Mouse (Mus musculus) heart, postnatal 0 days (tissue): ENCODE data around the gene Vps13c. TPM values are rescaled to one million over a fixed set of nuclear protein-coding genes. Genes with fewer than 3 reads are reported as not detected.

ENCODE experiments used
- ATAC-seq: fragments of 200-750 bp; cut with Nextera tagmentation; 2 replicates; pipeline ENCODE4 v1.8.0; 2017; ENCODE audit warnings: low read depth, moderate number of reproducible peaks, moderate library complexity; ENCODE audit not compliant: insufficient read depth
- DNase-seq: peaks from one replicate; pipeline ENCODE4 v3.0.0-alpha.2; 2016; ENCODE audit warnings: low spot score
- H3K27ac ChIP-seq: fragments of 300-500 bp; sonication (generic); 2 replicates; pipeline ENCODE4 v1.5.1; 2014; ENCODE audit warnings: low read depth, mild to moderate bottlenecking
- H3K27me3 ChIP-seq: fragments of 300-500 bp; sonication (generic); 2 replicates; pipeline ENCODE4 v1.6.1; 2014; ENCODE audit warnings: low read length, mixed read lengths; ENCODE audit not compliant: control insufficient read depth, insufficient read depth
- H3K36me3 ChIP-seq: fragments of 300-500 bp; sonication (generic); replicated peaks from 2 replicates; pipeline ENCODE4 v1.6.1; 2014; ENCODE audit warnings: low read length, mixed read lengths; ENCODE audit not compliant: control insufficient read depth, insufficient read depth
- H3K4me1 ChIP-seq: fragments of 300-500 bp; sonication (generic); 2 replicates; pipeline ENCODE4 v1.6.1; 2014; ENCODE audit warnings: antibody characterized with exemption; ENCODE audit not compliant: control insufficient read depth, insufficient read depth
- H3K4me2 ChIP-seq: fragments of 300-500 bp; sonication (generic); 2 replicates; pipeline ENCODE4 v1.6.1; 2014; ENCODE audit warnings: low read depth, mild to moderate bottlenecking, low read length, moderate library complexity
- H3K4me3 ChIP-seq: fragments of 300-500 bp; sonication (generic); 2 replicates; pipeline ENCODE4 v1.5.1; 2014; ENCODE audit warnings: low read depth, low read length
- H3K9ac ChIP-seq: fragments of 300-500 bp; sonication (generic); replicated peaks from 2 replicates; pipeline ENCODE4 v1.6.1; 2014; ENCODE audit warnings: low read depth, low read length, mixed read lengths
- H3K9me3 ChIP-seq: fragments of 300-500 bp; sonication (generic); replicated peaks from 2 replicates; pipeline ENCODE4 v1.6.1; 2016; ENCODE audit warnings: low read length; ENCODE audit not compliant: control insufficient read depth
- CTCF ChIP-seq: IDR thresholded peaks from 2 replicates; pipeline ENCODE4 v1.5.1; 2016; ENCODE audit warnings: antibody characterized with exemption, control low read depth, low read depth
- EP300 ChIP-seq: IDR thresholded peaks from 2 replicates; pipeline ENCODE4 v1.6.1; 2016; ENCODE audit warnings: antibody characterized with exemption, low read depth
- WGBS: fragments of 180-500 bp; shearing (Covaris S2); extraction: QIAGEN DNeasy Blood & Tissue Kit; methylation state at CpG from one replicate; pipeline ENCODE4 v1.1.7; 2014; 5-methylcytosine and 5-hydroxymethylcytosine counted together
- polyA plus RNA-seq: library from polyadenylated mRNA; unstranded; fragments of >200 nt; fragmentation: Nextera tagmentation; extraction: Ambion mirVana; gene quantifications from 2 replicates; pipeline ENCODE4 v1.2.1, GENCODE M21; 2015
- total RNA-seq: library from RNA; depleted of rRNA; stranded (reverse); fragments of >200 nt; gene quantifications from 2 replicates; pipeline ENCODE4 v1.2.3, GENCODE M21; 2014; ENCODE audit warnings: low replicate concordance; rRNA removed

Vps13c gene
- total RNA-seq = 14.4 and 26.0 TPM in 2 replicates
- 3.9 and 4.5 TPM in 2 replicates for polyA plus RNA-seq

GRCm38 (mm10) chr9:67839981-67840859 is at the start of gene Vps13c:
Vps13c (plus strand) TSS chr9:67840396.
- Histone ChIP-seq H3K9me3 (no peaks in the 10 kb centered on the region), H3K36me3 (no peaks in the 10 kb centered on the region), H3K27ac (peak within 1 kb of the TSS; percentile 73), H3K9ac (peak within 1 kb of the TSS; percentile 80), H3K4me3 (peak within 1 kb of the TSS; percentile 96), H3K4me2 (peak within 1 kb of the TSS; percentile 95), H3K27me3 (no peaks in the 10 kb centered on the region), H3K4me1 (peaks cover 20% of the 10 kb centered on the region; the same call in 1 of the 2 replicates)
- TF ChIP-seq CTCF (no peak; the same call in 1 of the 2 replicates), EP300 (no peak)
- under 1% methylated on average over 44 of the region's 53 CpGs for WGBS
- ATAC-seq (peak; percentile 98), DNase-seq (peak; percentile 80)

DNA sequence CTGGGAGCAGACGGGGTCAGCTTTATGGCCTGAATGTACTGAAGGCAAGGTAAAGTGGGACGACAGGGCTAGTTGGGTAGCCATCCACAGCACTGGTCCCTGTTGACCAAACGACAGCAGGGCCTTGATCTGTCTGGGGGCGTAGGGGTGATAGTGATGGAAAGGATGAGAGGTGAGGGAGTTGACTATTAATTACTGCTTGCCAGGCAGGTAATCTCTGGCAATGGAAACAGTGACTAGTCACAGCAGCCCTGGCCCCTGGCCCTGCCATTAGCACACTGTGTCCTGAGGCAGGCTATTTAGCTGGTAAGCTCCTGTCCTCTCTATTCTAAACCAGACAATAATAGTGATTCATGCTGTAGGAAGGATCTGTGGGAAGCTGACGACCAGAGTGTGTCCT is 47.8 kb upstream of the Vps13c start:
- TF ChIP-seq CTCF = no peak
- no peak for TF ChIP-seq EP300
- no peak overlapping the region for H3K4me3 ChIP-seq
- H3K9me3 ChIP-seq = no peaks in the 10 kb centered on the region
- no peaks in the 10 kb centered on the region for H3K27me3 ChIP-seq
- H3K4me1 ChIP-seq = peaks cover 4% of the 10 kb centered on the region; the same call in 1 of the 2 replicates
- 77% methylated on average over 5 of the region's 5 CpGs for WGBS
- ATAC-seq (no peak), DNase-seq (no peak)
- no peak overlapping the region for H3K4me2 ChIP-seq
- H3K36me3 ChIP-seq = no peaks in the 10 kb centered on the region
- no peak overlapping the region for H3K27ac ChIP-seq
- H3K9ac ChIP-seq = no peak overlapping the region

DNA sequence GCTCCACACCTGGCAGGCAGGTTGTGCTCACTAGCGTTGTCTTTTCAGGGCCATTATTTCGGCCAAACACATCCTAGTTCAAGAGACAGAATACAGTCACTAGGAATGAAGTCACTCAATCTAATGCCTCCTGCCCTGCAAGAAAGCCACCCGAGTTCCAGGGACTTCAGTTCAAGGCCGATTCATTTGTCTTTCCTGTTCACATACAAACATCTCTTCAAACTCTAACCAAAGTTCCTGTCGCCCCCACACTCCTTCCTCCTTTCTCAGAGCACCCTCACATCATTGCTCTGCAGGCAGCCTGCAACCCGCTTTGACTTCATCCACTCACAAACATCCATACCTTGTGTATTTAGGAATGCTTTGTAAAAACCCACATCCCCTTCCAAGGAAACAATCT is 46.7 kb upstream of the Vps13c start:
- Histone ChIP-seq H3K9ac (no peak overlapping the region), H3K36me3 (no peaks in the 10 kb centered on the region), H3K4me2 (no peak overlapping the region), H3K4me3 (no peak overlapping the region), H3K27ac (no peak overlapping the region), H3K27me3 (no peaks in the 10 kb centered on the region), H3K4me1 (peaks cover 4% of the 10 kb centered on the region; the same call in 1 of the 2 replicates), H3K9me3 (no peaks in the 10 kb centered on the region)
- DNase-seq (no peak), ATAC-seq (no peak)
- 69% methylated on average over 6 of the region's 6 CpGs for WGBS
- no peak for TF ChIP-seq EP300

- no peak for ATAC-seq
- DNase-seq = no peak
- no peaks in the 10 kb centered on the region for H3K9me3 ChIP-seq
- WGBS = 56% methylated on average over 1 of the region's 1 CpGs
- peaks cover 11% of the 10 kb centered on the region for H3K4me1 ChIP-seq
- H3K27me3 ChIP-seq = no peaks in the 10 kb centered on the region
- no peak overlapping the region for H3K27ac ChIP-seq
- no peak overlapping the region for H3K9ac ChIP-seq
- H3K4me2 ChIP-seq = no peak overlapping the region
- no peaks in the 10 kb centered on the region for H3K36me3 ChIP-seq
- no peak overlapping the region for H3K4me3 ChIP-seq
- TF ChIP-seq CTCF (no peak), EP300 (no peak)
Observed at GRCm38 (mm10) chr9:67794216-67794615, 46.0 kb upstream of the Vps13c start.

DNA sequence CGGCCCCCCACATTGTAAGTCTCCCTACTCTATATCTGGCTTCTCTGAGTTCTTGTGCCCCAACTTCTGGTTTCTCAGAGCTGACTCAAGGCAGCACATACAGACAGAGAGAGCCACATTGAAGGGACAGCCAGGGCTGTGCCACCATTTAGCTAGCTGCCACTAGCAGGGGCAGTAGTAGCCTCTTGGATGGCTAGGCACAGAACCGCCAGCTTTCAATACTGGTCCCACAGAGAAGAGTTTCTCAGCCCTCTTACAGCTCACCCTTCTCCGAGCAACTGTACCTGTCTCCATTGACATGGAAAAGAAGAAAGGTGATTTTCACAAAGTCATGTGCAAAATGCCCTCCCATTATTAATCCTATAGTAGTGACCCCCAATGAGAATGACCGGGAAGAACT is 45.5 kb upstream of the Vps13c start:
- H3K9ac ChIP-seq = no peak overlapping the region
- no peaks in the 10 kb centered on the region for H3K27me3 ChIP-seq
- DNase-seq (no peak), ATAC-seq (no peak)
- H3K4me2 ChIP-seq = no peak overlapping the region
- H3K9me3 ChIP-seq = no peaks in the 10 kb centered on the region
- TF ChIP-seq CTCF (no peak), EP300 (no peak)
- no peaks in the 10 kb centered on the region for H3K36me3 ChIP-seq
- peaks cover 16% of the 10 kb centered on the region for H3K4me1 ChIP-seq
- WGBS = 98% methylated on average over 4 of the region's 4 CpGs
- no peak overlapping the region for H3K4me3 ChIP-seq
- no peak overlapping the region for H3K27ac ChIP-seq
